Comparison of ENCODE assay signal across 8 mouse cellular contexts in genomic region chr4:126251655-126252254, GRCm38 (mm10). TPM values are rescaled to one million over a fixed set of nuclear protein-coding genes. Genes with fewer than 3 reads are reported as not detected.
DNase-seq lines count a peak whose midpoint lies in the region; ATAC-seq and TF ChIP-seq lines count a peak whose summit lies in the region.

No protein-coding gene starts in this region.

- H3K4me3 ChIP-seq in gastrocnemius, adult 2 months: peak overlapping the region; percentile 99
- no peak overlapping the region for H3K4me3 ChIP-seq in kidney, adult 2 months (ENCODE audit: insufficient read depth, low read depth, low read length)
- H3K4me3 ChIP-seq in lung, embryonic 16.5 days (ENCODE audit: low read length): peak overlapping the region; percentile 5; the same call in 1 of the 2 replicates
- no peak overlapping the region for H3K4me3 ChIP-seq in stomach, postnatal 0 days (ENCODE audit: low read depth, low read length)

- H3K4me2 ChIP-seq in lung, embryonic 16.5 days (ENCODE audit: low read depth, low read length): peak overlapping the region; percentile 19
- H3K4me2 ChIP-seq in stomach, postnatal 0 days (replicated peaks; ENCODE audit: low read depth): no peak overlapping the region

- no peak for ATAC-seq in lung, embryonic 16.5 days (ENCODE audit: low read depth)
- no peak for ATAC-seq in stomach, postnatal 0 days (ENCODE audit: low FRiP score, low TSS enrichment)

- TF ChIP-seq POLR2A in kidney, adult 2 months (IDR thresholded peaks at IDR 0.05; ENCODE audit: low read depth, low read length): no peak

- intact Hi-C loops in gastrocnemius, adult 2 months (cut with DNase I): no loop called here
- intact Hi-C loops in gastrocnemius, postnatal 36 days (cut with DNase I): no loop called here

- no peaks in the 10 kb centered on the region for H3K36me3 ChIP-seq in kidney, adult 2 months (ENCODE audit: control insufficient read depth, insufficient read depth, low read length)
- no peaks in the 10 kb centered on the region for H3K36me3 ChIP-seq in lung, embryonic 16.5 days (ENCODE audit: control insufficient read depth, insufficient read depth, low read length)
- H3K36me3 ChIP-seq in stomach, postnatal 0 days (ENCODE audit: control insufficient read depth, insufficient read depth, low read length): no peaks in the 10 kb centered on the region

- no peak for TF ChIP-seq CTCF in gastrocnemius, adult 2 months (IDR thresholded peaks at IDR 0.05)
- no peak for TF ChIP-seq CTCF in kidney, adult 2 months (conservative IDR thresholded peaks at IDR 0.05; ENCODE audit: insufficient read depth, insufficient read length, low read depth, low read length)
- no peak for TF ChIP-seq CTCF in stomach, postnatal 0 days (IDR thresholded peaks at IDR 0.05; ENCODE audit: low read depth)

- peak overlapping the region; percentile 96 for H3K27ac ChIP-seq in gastrocnemius, adult 2 months
- H3K27ac ChIP-seq in kidney, adult 2 months (ENCODE audit: insufficient read depth, low read depth, low read length): peak overlapping the region; percentile 43
- peak overlapping the region; percentile 77 for H3K27ac ChIP-seq in lung, embryonic 16.5 days (ENCODE audit: low read length)
- peak overlapping the region; percentile 67 for H3K27ac ChIP-seq in stomach, postnatal 0 days (replicated peaks)

- WGBS in kidney, adult 2 months: 56% methylated on average over 11 of the region's 11 CpGs
- WGBS in lung, embryonic 16.5 days: 52% methylated on average over 11 of the region's 11 CpGs
- WGBS in stomach, postnatal 0 days: 66% methylated on average over 11 of the region's 11 CpGs

- no peak for TF ChIP-seq EP300 in stomach, postnatal 0 days (optimal IDR thresholded peaks at IDR 0.05)

- no peaks in the 10 kb centered on the region for H3K9me3 ChIP-seq in lung, embryonic 16.5 days (ENCODE audit: control insufficient read depth, low read length)
- no peaks in the 10 kb centered on the region for H3K9me3 ChIP-seq in stomach, postnatal 0 days (ENCODE audit: control insufficient read depth, low read length)

- no peaks in the 10 kb centered on the region for H3K27me3 ChIP-seq in kidney, adult 2 months (replicated peaks; ENCODE audit: control insufficient read depth, insufficient read depth, low read length)
- H3K27me3 ChIP-seq in lung, embryonic 16.5 days (ENCODE audit: control insufficient read depth, insufficient read depth, low read depth, low read length): no peaks in the 10 kb centered on the region
- no peaks in the 10 kb centered on the region for H3K27me3 ChIP-seq in stomach, postnatal 0 days (ENCODE audit: control insufficient read depth, insufficient read depth, low read length)

- H3K9ac ChIP-seq in lung, embryonic 16.5 days (ENCODE audit: low read length): peak overlapping the region; percentile 49
- peak overlapping the region; percentile 45 for H3K9ac ChIP-seq in stomach, postnatal 0 days (ENCODE audit: low read length)

- peaks cover 3% of the 10 kb centered on the region; the same call in 1 of the 2 replicates for H3K4me1 ChIP-seq in kidney, adult 2 months (ENCODE audit: control insufficient read depth, insufficient read depth, low read length)
- peaks cover 34% of the 10 kb centered on the region for H3K4me1 ChIP-seq in lung, embryonic 16.5 days (replicated peaks; ENCODE audit: control insufficient read depth, insufficient read depth, low read length)
- peaks cover 4% of the 10 kb centered on the region; the same call in 1 of the 2 replicates for H3K4me1 ChIP-seq in stomach, postnatal 0 days (replicated peaks; ENCODE audit: control insufficient read depth, insufficient read depth)

- DNase-seq in gastrocnemius, adult 2 months: peak; percentile 71
- DNase-seq in gastrocnemius, postnatal 36 days: no peak
- DNase-seq in heart, adult 18-20 months: peak; percentile 75 to 88
- peak; percentile 75 for DNase-seq in kidney, adult 2 months
- DNase-seq in stomach, postnatal 0 days (ENCODE audit: low spot score): no peak
- DNase-seq in thymus, postnatal 25 days: no peak
- DNase-seq in ovary, postnatal 10 days (ENCODE audit: low spot score): no peak

RNA-seq across cellular contexts. Expression of gene Map7d1, which starts 4.4 kb away (rescaled TPM):
- 100 to 1,000 TPM; 177 to 199 TPM for total RNA-seq in gastrocnemius, adult 2 months (2021)
- total RNA-seq in gastrocnemius, postnatal 36 days (2021): 100 to 1,000 TPM; 165 to 207 TPM
- total RNA-seq in heart, adult 18-20 months (2021): 100 to 1,000 TPM; 240 to 249 TPM
- polyA plus RNA-seq in kidney, adult 2 months (2012; rRNA removed): 28.3 and 30.3 TPM in 2 replicates
- 26.0 and 26.9 TPM in 2 replicates for polyA plus RNA-seq in lung, embryonic 16.5 days (2015; fragmentation: Nextera tagmentation; extraction: Ambion mirVana)
- polyA plus RNA-seq in stomach, postnatal 0 days (2015; fragmentation: Nextera tagmentation; extraction: Ambion mirVana): 15.2 and 17.8 TPM in 2 replicates

RNA-seq across cellular contexts. Expression of gene Trappc3, which starts 10.4 kb away (rescaled TPM):
- total RNA-seq in gastrocnemius, adult 2 months (2021): 10 to 100 TPM; 18.6 to 24.3 TPM
- total RNA-seq in gastrocnemius, postnatal 36 days (2021): 10 to 100 TPM; 15.9 to 17.9 TPM
- total RNA-seq in heart, adult 18-20 months (2021): 10 to 100 TPM; 46.2 to 56.9 TPM
- 57.7 and 75.5 TPM in 2 replicates for polyA plus RNA-seq in kidney, adult 2 months (2012; rRNA removed)
- polyA plus RNA-seq in lung, embryonic 16.5 days (2015; fragmentation: Nextera tagmentation; extraction: Ambion mirVana): 101 and 107 TPM in 2 replicates
- polyA plus RNA-seq in stomach, postnatal 0 days (2015; fragmentation: Nextera tagmentation; extraction: Ambion mirVana): 80.7 and 84.6 TPM in 2 replicates

RNA-seq across cellular contexts. Expression of gene Col8a2, which starts 34.8 kb away (rescaled TPM):
- total RNA-seq in gastrocnemius, adult 2 months (2021): 1 to 10 TPM in 1 of 2 experiments, under 1 TPM in 1; 0.74 to 6.0 TPM
- total RNA-seq in gastrocnemius, postnatal 36 days (2021): 1 to 10 TPM; 1.6 to 2.2 TPM
- under 1 TPM; 0.52 to 0.95 TPM for total RNA-seq in heart, adult 18-20 months (2021)
- polyA plus RNA-seq in kidney, adult 2 months (2012; rRNA removed): 0.27 and 0.31 TPM in 2 replicates
- polyA plus RNA-seq in lung, embryonic 16.5 days (2015; fragmentation: Nextera tagmentation; extraction: Ambion mirVana): 3.6 and 4.6 TPM in 2 replicates
- polyA plus RNA-seq in stomach, postnatal 0 days (2015; fragmentation: Nextera tagmentation; extraction: Ambion mirVana): 6.4 and 7.8 TPM in 2 replicates

RNA-seq across cellular contexts. Expression of gene Thrap3, which starts 49.2 kb away (rescaled TPM):
- 100 to 1,000 TPM; 102 to 108 TPM for total RNA-seq in gastrocnemius, adult 2 months (2021)
- 100 to 1,000 TPM in 1 of 2 experiments, 10 to 100 TPM in 1; 87.9 to 106 TPM for total RNA-seq in gastrocnemius, postnatal 36 days (2021)
- 100 to 1,000 TPM in 1 of 2 experiments, 10 to 100 TPM in 1; 86.5 to 116 TPM for total RNA-seq in heart, adult 18-20 months (2021)
- polyA plus RNA-seq in kidney, adult 2 months (2012; rRNA removed): 40.4 and 51.0 TPM in 2 replicates
- 197 and 213 TPM in 2 replicates for polyA plus RNA-seq in lung, embryonic 16.5 days (2015; fragmentation: Nextera tagmentation; extraction: Ambion mirVana)
- polyA plus RNA-seq in stomach, postnatal 0 days (2015; fragmentation: Nextera tagmentation; extraction: Ambion mirVana): 70.3 and 78.7 TPM in 2 replicates

Comparison
In these comparisons a context has a peak if more than half of its experiments do, and no peak if none do; other contexts are left out.
1. DNase-seq: peak in gastrocnemius, adult 2 months (single experiment), heart, adult 18-20 months (2 of 2) and kidney, adult 2 months (single experiment); none in gastrocnemius, postnatal 36 days (0 of 2), stomach, postnatal 0 days (single experiment), thymus, postnatal 25 days (single experiment) and ovary, postnatal 10 days (single experiment).
2. H3K27ac ChIP-seq: peak in every context shown above with its lines; median percentile 96 in gastrocnemius, adult 2 months; 77 in lung, embryonic 16.5 days; 67 in stomach, postnatal 0 days; 43 in kidney, adult 2 months.
3. H3K4me3 ChIP-seq: peak in gastrocnemius, adult 2 months (single experiment) and lung, embryonic 16.5 days (single experiment); none in kidney, adult 2 months (single experiment) and stomach, postnatal 0 days (single experiment).